Mouse (Mus musculus) kidney, postnatal 36 days (tissue): ENCODE results near the gene Dcaf6.

Source experiments
- DNase-seq, 2 experiments: peaks; one replicate each; pipeline ENCODE4 v3.0.0; 2021 to 2022; ENCODE audit warnings: mixed read lengths in 2 of 2

Gene Dcaf6

DNA sequence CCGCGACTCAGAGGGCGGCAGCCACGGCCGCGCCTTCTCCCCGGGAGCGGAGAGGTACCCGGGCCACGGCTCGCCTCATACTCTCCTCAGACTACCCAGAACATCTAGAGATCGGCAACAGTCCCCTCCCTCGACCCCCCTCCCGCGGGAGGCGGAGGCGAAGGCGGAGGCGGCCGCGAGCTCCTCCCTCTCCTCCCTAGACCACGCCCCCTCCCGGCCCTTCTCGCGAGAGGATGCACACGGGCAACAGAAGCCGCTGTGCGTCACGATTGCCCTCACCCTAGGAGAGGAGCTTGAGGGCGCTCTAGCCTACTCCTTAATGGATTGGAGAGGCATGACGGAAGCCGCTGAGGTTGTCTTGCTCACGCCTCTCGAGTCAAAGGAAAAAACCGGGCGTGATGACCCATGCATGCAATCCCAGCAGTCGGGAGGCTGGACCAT lies at the start of gene Dcaf6, which contains the start of gene Mpc2:
Gene Dcaf6 (minus strand): TSS at position 116 of the 441 bp plus-strand sequence.
Gene Mpc2 (plus strand): TSS at position 278 of the 441 bp plus-strand sequence.
- peak; percentile 98 to 100 for DNase-seq

DNA sequence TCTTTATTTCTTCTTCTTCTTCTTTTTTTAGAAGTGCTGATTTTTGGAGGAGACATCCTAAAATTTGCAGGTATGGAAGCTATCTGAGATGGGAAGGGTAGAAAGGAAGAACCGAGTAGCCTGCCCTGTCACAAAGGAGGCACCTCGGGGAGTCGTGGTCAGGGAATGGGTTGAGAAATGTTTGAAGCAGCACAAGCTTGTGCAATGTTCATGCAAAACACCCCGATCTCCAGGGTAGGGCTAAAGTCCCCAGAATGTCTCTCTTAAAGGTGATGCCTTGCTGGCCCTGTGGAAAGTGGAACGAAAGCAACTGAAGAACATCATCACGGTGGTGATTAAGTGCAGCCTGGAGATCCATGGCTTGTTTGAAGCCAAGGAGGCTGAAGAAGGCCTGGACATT lies 46.0 kb upstream of the Dcaf6 start:
- DNase-seq = no peak

- DNase-seq = peak; percentile 84 to 86
Measured at GRCm38 (mm10) chr1:165503307-165504024, 43.2 kb upstream of the Dcaf6 start.

GRCm38 (mm10) chr1:165498856-165499255 lies 38.6 kb upstream of the Dcaf6 start:
- peak in 1 of 2 experiments; percentile 23 for DNase-seq

- DNase-seq = no peak
Measured at GRCm38 (mm10) chr1:165489197-165489596, 28.9 kb upstream of the Dcaf6 start.

- DNase-seq = peak; percentile 40 to 42
Measured at GRCm38 (mm10) chr1:165486108-165486507, 25.8 kb upstream of the Dcaf6 start.

DNA sequence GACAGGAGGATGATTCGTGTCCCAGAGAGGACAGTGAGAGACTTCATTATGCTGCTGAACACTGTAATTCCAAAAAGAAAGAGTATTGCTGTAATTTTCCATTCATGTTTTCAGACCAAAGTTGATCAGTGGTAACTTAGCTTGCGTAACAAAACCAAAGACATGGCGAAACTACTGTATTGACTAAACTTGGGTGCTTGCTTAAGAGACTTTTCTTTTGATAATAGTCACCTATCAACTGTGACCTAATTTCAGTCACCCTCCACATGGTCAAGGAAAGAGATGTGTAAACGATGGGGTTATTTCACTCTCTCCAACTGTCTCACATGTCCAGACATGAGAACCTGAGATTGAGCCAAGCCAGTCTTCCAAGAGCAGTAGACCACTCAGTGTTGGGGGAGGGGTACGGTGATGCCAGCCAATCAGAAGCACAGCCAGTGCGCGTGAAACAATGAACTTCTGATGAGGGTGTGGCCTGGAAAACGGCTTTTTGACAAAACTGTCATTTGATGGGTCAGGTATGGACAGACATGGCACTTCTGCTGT lies 24.5 kb upstream of the Dcaf6 start, which contains the start of gene Adcy10:
Gene Adcy10 (plus strand): TSS at position 496 of the 546 bp plus-strand sequence.
- no peak for DNase-seq

GRCm38 (mm10) chr1:165471490-165471889 lies 11.2 kb upstream of the Dcaf6 start:
- DNase-seq = no peak

DNA sequence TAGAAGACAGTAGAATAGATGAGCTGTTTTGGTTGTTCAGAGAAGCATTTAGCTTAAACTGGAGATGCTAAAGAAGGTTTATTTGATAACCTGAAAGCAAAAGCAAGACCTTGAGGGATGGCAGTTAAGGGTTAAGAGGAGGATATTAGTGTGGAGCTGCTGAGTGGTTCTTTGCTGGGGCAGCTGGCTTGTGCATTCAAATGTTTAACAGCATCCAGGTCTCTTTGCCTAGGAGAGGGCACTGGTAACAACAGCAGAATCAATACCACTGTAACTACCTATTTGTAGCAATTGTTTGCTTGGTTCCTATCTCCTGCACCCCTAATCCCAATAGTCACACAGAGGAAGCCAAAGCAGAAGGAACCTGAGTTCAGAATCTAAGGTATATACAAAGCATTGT lies 9.4 kb upstream of the Dcaf6 start:
- DNase-seq = peak; percentile 25 to 37

DNA sequence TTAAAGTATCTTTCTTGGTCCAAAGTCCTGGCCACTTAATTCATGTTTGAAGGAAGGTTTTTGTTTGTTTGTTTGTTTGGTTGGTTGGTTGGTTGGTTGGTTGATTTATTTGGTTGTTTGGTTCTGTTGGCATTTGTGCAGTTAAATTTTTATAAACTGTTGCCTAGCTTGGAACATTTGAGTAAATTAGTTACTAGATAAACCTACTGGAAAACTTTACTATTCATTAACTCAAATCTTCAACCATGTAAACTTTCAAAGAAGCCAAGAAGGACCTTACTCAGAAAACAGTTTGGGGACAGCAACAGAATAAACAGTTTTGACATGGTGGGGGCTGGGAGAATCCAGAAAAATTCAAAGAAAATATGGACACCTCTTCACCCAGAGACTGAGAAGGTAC lies 8.7 kb upstream of the Dcaf6 start:
- peak in 1 of 2 experiments; percentile 36 for DNase-seq

DNA sequence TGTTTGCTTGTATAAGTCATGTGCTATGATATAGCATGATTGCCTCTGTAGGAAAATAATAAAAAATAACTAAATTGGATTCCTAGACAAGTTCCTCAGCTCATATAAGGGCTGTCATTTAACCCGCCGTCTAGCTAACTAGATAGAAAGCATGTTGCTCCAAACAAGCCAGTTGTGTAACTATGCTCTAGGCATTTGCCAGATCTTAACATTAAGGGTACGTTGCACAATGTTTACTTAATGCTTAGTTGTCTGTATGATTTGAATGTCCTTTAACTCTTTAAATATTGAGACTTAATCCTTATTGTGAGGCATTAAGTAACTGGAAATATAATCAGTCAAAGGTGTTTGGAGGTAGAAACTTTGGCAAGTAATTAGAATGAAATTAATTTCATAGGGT lies 4.3 kb upstream of the Dcaf6 start:
- DNase-seq = no peak

DNA sequence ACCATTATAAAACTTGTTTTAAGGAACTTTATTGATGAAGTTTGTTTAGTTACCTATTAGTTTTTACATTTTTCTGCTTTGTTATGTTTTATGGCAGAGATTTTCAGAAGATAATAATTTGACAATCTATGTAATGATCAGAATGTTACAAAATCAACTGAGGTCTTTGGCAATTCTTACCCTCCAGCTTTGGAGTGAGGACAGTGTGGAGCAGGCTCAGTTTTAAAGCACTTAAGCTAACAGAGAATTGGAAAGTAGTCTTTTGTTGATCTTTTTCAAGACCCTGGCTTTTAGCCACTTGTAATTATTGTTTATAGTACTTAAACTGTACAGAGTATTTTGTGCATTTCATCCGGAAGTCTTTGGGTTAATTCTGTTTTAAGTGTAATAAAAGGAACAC lies 2.6 kb upstream of the Dcaf6 start:
- DNase-seq = no peak

DNA sequence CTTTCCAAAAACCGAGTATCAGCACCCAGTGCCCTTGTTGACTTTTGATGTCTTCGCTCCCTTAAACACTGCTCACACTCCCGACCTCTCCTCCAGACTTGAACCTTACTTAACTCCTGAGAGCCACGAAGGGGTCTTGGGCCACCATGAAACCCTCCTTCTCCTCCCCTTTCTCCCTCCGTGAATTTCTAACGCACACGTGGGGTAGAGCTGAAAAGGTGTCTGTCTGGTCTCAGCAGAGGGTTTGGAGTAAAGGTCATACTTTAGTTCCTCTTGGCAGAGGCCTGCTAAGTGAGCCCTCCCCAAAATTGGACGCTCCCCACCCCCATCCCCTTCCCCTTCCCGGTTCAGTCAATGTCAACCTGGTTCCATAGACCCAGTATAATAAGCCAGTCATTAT lies 1.4 kb upstream of the Dcaf6 start:
- DNase-seq = peak; percentile 67 to 72

GRCm38 (mm10) chr1:165460801-165461377 lies 614 bp upstream of the Dcaf6 start:
- DNase-seq = peak; percentile 99 to 100

DNA sequence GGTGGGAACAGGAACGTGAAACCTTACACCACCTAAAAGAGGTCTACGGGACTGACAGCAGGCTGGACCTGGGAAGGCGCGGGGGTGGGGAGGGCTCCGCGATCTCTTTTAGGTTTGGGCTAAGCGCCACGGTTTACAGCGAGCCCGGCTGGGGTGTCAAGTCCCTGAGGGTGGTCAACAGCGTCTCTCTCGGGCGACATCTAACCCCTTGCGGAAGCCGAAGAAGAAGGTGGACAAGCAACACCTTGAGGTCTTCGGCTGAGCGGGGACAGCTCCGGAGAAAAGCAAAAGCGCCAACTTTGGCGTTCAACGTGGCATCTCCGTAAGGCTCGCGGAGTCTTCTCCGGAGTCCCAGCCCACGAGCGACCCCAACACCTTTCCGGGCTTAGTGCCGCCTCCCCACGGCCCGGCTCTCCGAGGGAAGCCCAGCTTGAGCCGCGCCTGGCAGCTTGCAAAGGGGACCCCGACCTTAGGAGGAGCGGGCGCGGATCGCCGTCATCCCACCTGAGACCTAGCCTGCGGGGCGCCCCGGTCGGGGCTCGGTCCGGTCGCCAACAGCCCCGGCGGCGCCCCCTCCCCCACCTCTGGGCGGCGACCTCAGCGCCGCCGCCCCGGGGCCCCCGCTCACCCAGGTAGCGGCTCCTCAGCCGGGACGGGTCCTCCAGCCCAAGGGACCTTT lies 633 bp downstream of the Dcaf6 start:
- DNase-seq = peak; percentile 55 to 80

- no peak for DNase-seq
Measured at GRCm38 (mm10) chr1:165459041-165459502, 1.2 kb downstream of the Dcaf6 start.

GRCm38 (mm10) chr1:165441719-165442118 lies 18.6 kb downstream of the Dcaf6 start:
- DNase-seq = no peak

GRCm38 (mm10) chr1:165441201-165441600 lies 19.1 kb downstream of the Dcaf6 start:
- no peak for DNase-seq

DNA sequence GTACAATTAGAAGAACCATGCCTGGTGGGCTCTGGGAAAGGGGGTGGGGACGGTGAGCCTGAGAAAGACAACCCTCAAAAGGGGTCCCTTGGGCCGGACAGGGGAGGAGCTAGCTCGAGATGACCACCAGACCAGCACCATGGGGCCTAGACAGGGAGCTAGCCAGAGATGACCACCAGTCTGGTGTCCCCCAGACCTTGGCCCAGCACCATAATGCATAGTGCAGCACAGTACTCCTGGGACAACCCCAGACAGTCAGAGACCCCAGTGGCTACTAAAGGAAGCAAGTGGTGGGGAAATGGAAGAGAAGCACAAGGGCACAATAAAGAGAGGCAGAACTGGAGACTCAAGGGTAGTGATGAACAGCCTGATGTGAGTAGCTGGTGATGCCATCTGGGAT lies 19.5 kb downstream of the Dcaf6 start:
- DNase-seq = no peak

- no peak for DNase-seq
Measured at GRCm38 (mm10) chr1:165438289-165439021, 21.8 kb downstream of the Dcaf6 start.

- no peak for DNase-seq
Measured at GRCm38 (mm10) chr1:165432883-165433282, 27.4 kb downstream of the Dcaf6 start.

- DNase-seq = no peak
Measured at GRCm38 (mm10) chr1:165426254-165426653, 34.0 kb downstream of the Dcaf6 start.
